Mouse (Mus musculus) heart, embryonic 11.5 days (tissue): Measurements from ENCODE around the gene Ppp3r1. TPM values are rescaled to one million over a fixed set of nuclear protein-coding genes. Genes with fewer than 3 reads are reported as not detected.
A peak's percentile ranks its signal among the peaks of the same experiment; 100 is the strongest.

Source experiments
- ATAC-seq: fragments of 200-750 bp; cut with Nextera tagmentation; replicated peaks from 2 replicates; pipeline ENCODE4 v1.8.0; 2017; ENCODE audit warnings: moderate library complexity; ENCODE audit not compliant: insufficient number of reproducible peaks, low FRiP score, low TSS enrichment
- H3K27ac ChIP-seq: fragments of 300-500 bp; sonication (generic); 2 replicates; pipeline ENCODE4 v1.5.1; 2014; ENCODE audit warnings: mild to moderate bottlenecking, low read depth, low read length
- H3K27me3 ChIP-seq: fragments of 300-500 bp; sonication (generic); 2 replicates; pipeline ENCODE4 v1.6.1; 2014; ENCODE audit warnings: mild to moderate bottlenecking, low read length, mixed read lengths; ENCODE audit not compliant: control insufficient read depth, insufficient read depth
- H3K36me3 ChIP-seq: fragments of 300-500 bp; sonication (generic); 2 replicates; pipeline ENCODE4 v1.6.1; 2014; ENCODE audit warnings: mild to moderate bottlenecking, low read length, moderate library complexity, mixed read lengths; ENCODE audit not compliant: control insufficient read depth, insufficient read depth
- H3K4me1 ChIP-seq: fragments of 300-500 bp; sonication (generic); 2 replicates; pipeline ENCODE4 v1.6.1; 2014; ENCODE audit warnings: low read length; ENCODE audit not compliant: control insufficient read depth, insufficient read depth
- H3K4me2 ChIP-seq: fragments of 300-500 bp; sonication (generic); 2 replicates; pipeline ENCODE4 v1.6.1; 2014; ENCODE audit warnings: mild to moderate bottlenecking, moderate library complexity
- H3K4me3 ChIP-seq: fragments of 300-500 bp; sonication (generic); 2 replicates; pipeline ENCODE4 v1.5.1; 2014; ENCODE audit warnings: low read depth, low read length
- H3K9ac ChIP-seq: fragments of 300-500 bp; sonication (generic); 2 replicates; pipeline ENCODE4 v1.6.1; 2014; ENCODE audit warnings: mild to moderate bottlenecking, low read depth, low read length, moderate library complexity
- H3K9me3 ChIP-seq: fragments of 300-500 bp; sonication (generic); replicated peaks from 2 replicates; pipeline ENCODE4 v1.6.1; 2016; ENCODE audit warnings: low read length; ENCODE audit not compliant: control insufficient read depth
- WGBS: fragments of 180-500 bp; shearing (Covaris S2); extraction: QIAGEN DNeasy Blood & Tissue Kit; methylation state at CpG from one replicate; pipeline ENCODE4 v1.1.7; 2014; ENCODE audit not compliant: insufficient replicate concordance; 5-methylcytosine and 5-hydroxymethylcytosine counted together
- polyA plus RNA-seq: library from polyadenylated mRNA; unstranded; fragments of >200 nt; fragmentation: Nextera tagmentation; extraction: Ambion mirVana; gene quantifications from 2 replicates; pipeline ENCODE4 v1.2.1, GENCODE M21; 2014

Ppp3r1 gene
- polyA plus RNA-seq, 1 experiment from 2014 or later = 75.5 TPM

GRCm38 (mm10) chr11:17188786-17189185 lies 29.7 kb downstream of the Ppp3r1 start:
- no peak for ATAC-seq
- Histone ChIP-seq H3K4me2 (no peak overlapping the region), H3K27ac (no peak overlapping the region), H3K4me3 (no peak overlapping the region), H3K9ac (no peak overlapping the region), H3K36me3 (no peaks in the 10 kb centered on the region), H3K4me1 (no peaks in the 10 kb centered on the region), H3K9me3 (no peaks in the 10 kb centered on the region), H3K27me3 (no peaks in the 10 kb centered on the region)
- WGBS = 72% methylated on average over 3 of the region's 3 CpGs

- Histone ChIP-seq H3K27me3 (no peaks in the 10 kb centered on the region), H3K4me2 (no peak overlapping the region), H3K36me3 (peaks cover 18% of the 10 kb centered on the region), H3K27ac (no peak overlapping the region), H3K9ac (no peak overlapping the region), H3K4me1 (no peaks in the 10 kb centered on the region), H3K9me3 (no peaks in the 10 kb centered on the region), H3K4me3 (no peak overlapping the region)
- 75% methylated on average over 9 of the region's 9 CpGs for WGBS
- ATAC-seq = no peak
Measured at GRCm38 (mm10) chr11:17192151-17192844, 33.2 kb downstream of the Ppp3r1 start.

GRCm38 (mm10) chr11:17199170-17199569 lies 40.1 kb downstream of the Ppp3r1 start:
- Histone ChIP-seq H3K27me3 (no peaks in the 10 kb centered on the region), H3K4me3 (no peak overlapping the region), H3K4me2 (no peak overlapping the region), H3K27ac (no peak overlapping the region), H3K9me3 (no peaks in the 10 kb centered on the region), H3K36me3 (peaks cover 26% of the 10 kb centered on the region), H3K4me1 (no peaks in the 10 kb centered on the region), H3K9ac (no peak overlapping the region)
- ATAC-seq = no peak
- WGBS = 87% methylated on average over 5 of the region's 5 CpGs

- WGBS = 89% methylated on average over 3 of the region's 3 CpGs
- no peak overlapping the region for H3K4me2 ChIP-seq
- no peaks in the 10 kb centered on the region for H3K9me3 ChIP-seq
- H3K9ac ChIP-seq = no peak overlapping the region
- no peaks in the 10 kb centered on the region for H3K4me1 ChIP-seq
- H3K4me3 ChIP-seq = no peak overlapping the region
- no peak for ATAC-seq
- no peak overlapping the region for H3K27ac ChIP-seq
- H3K27me3 ChIP-seq = no peaks in the 10 kb centered on the region
- peaks cover 22% of the 10 kb centered on the region for H3K36me3 ChIP-seq
Measured at GRCm38 (mm10) chr11:17199840-17200501, 40.9 kb downstream of the Ppp3r1 start.

- H3K36me3 ChIP-seq = peaks cover 15% of the 10 kb centered on the region
- no peaks in the 10 kb centered on the region for H3K9me3 ChIP-seq
- no peak overlapping the region for H3K4me2 ChIP-seq
- 91% methylated on average over 4 of the region's 4 CpGs for WGBS
- H3K27ac ChIP-seq = no peak overlapping the region
- no peaks in the 10 kb centered on the region for H3K4me1 ChIP-seq
- no peak overlapping the region for H3K4me3 ChIP-seq
- no peaks in the 10 kb centered on the region for H3K27me3 ChIP-seq
- H3K9ac ChIP-seq = no peak overlapping the region
- ATAC-seq = no peak
Measured at GRCm38 (mm10) chr11:17200936-17201335, 41.9 kb downstream of the Ppp3r1 start.

DNA sequence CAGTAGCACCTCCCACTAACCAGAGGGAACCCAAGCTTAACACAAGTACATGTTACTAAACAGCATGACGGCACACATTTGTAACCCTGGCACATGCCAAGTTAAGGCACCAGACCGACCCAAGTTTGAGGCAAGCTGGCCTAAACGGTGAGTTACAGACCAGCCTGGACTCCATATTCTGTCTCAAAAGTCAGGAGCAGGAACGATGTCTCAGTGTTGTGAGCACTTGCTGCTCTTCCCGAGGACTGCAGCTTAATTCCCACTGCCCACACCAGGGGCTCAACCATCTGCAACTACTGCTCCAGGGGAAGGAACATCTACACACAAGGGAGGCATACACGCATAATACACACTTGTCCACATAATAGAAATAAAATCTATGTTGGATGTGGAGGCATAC lies 43.4 kb downstream of the Ppp3r1 start:
- Histone ChIP-seq H3K4me2 (no peak overlapping the region), H3K9ac (no peak overlapping the region), H3K27ac (no peak overlapping the region), H3K4me3 (no peak overlapping the region), H3K9me3 (no peaks in the 10 kb centered on the region), H3K27me3 (no peaks in the 10 kb centered on the region), H3K4me1 (no peaks in the 10 kb centered on the region), H3K36me3 (peaks cover 8% of the 10 kb centered on the region; the same call in 1 of the 2 replicates)
- 87% methylated on average over 6 of the region's 6 CpGs for WGBS
- ATAC-seq = no peak

- Histone ChIP-seq H3K9ac (peak within 1 kb of the TSS; percentile 87), H3K4me1 (peaks cover 11% of the 10 kb centered on the region), H3K27me3 (no peaks in the 10 kb centered on the region), H3K4me3 (peak within 1 kb of the TSS; percentile 90), H3K4me2 (peak within 1 kb of the TSS; percentile 69), H3K36me3 (peaks cover 4% of the 10 kb centered on the region), H3K9me3 (no peaks in the 10 kb centered on the region), H3K27ac (peak within 1 kb of the TSS; percentile 69)
- peak; percentile 98 for ATAC-seq
- WGBS = under 1% methylated on average over 65 of the region's 65 CpGs
Measured at GRCm38 (mm10) chr11:17211258-17212140, 52.4 kb downstream of the Ppp3r1 start, which contains the start of gene Pno1. Gene Pno1 (minus strand): TSS chr11:17211568.

- peaks cover 4% of the 10 kb centered on the region for H3K36me3 ChIP-seq
- H3K27me3 ChIP-seq = no peaks in the 10 kb centered on the region
- peaks cover 11% of the 10 kb centered on the region for H3K4me1 ChIP-seq
- H3K9ac ChIP-seq = peak overlapping the region; percentile 87
- 2% methylated on average over 10 of the region's 10 CpGs for WGBS
- no peaks in the 10 kb centered on the region for H3K9me3 ChIP-seq
- peak overlapping the region; percentile 69 for H3K4me2 ChIP-seq
- H3K27ac ChIP-seq = 0 out of 2 replicates have a peak overlapping the region, but pooled peaks have one; percentile 69
- peak overlapping the region; percentile 90 for H3K4me3 ChIP-seq
- no peak; the same call in 1 of the 2 replicates for ATAC-seq
Measured at GRCm38 (mm10) chr11:17212141-17212495, 53.1 kb downstream of the Ppp3r1 start.
